Mouse (Mus musculus) cerebellum, postnatal 25 days (tissue): ENCODE data around the gene Spag6l.
"Not testable (repeated sequence)": the region's sequence is repeated elsewhere in the genome, so short reads cannot be mapped to it uniquely, and the experiment has no call there.

Experiments used
- DNase-seq, 2 experiments: peaks; one replicate each; pipeline ENCODE4 v3.0.0; 2021; ENCODE audit warnings: mixed read lengths in 2 of 2

Spag6l gene

DNA sequence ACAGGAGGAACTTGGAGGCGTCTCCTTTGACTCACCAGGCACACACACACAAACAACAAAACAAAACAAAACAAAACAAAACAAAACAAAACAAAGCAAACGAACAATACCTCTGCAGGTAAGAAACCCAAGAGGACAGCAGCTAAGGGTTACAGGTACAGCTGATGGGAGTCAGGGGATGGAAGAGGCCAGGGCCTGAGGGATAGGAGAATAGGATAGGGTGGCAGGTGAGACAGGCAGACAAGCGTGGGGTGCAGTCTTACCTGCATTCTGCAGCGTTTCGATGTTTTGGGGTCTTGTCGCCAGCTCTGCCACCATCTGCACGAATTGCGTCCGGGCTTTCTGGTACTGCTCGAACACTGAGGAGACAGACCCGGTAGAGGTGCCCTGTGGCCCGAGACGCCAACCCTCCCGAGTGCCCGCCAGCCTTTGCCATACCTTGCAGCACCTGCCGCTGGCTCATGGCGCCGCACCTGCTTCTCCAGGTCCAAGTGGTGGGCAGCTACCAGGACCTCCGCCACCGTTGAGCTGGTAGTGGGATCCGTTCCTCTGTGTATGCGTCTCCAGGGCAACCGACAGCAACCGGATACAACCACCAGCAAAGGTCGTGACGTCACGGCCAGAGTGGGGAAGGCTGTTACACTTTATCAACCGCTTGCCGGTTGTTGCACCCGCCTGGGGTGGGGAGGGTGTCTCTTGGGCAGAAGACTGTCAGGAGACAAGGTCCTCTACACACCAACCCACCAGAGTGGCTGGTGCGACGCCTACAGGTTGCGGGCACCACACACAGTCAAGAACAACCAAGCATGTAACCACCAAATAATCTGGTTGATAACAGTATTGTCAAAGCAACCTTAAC lies at the start of gene Spag6l:
Gene Spag6l (minus strand): TSS at position 700 of the 859 bp plus-strand sequence.
- peak; percentile 8 to 27 for DNase-seq

- DNase-seq, result no peak
These were observed 49.8 kb upstream of the Spag6l start for GRCm38 (mm10) chr16:16879025-16879424.

DNA sequence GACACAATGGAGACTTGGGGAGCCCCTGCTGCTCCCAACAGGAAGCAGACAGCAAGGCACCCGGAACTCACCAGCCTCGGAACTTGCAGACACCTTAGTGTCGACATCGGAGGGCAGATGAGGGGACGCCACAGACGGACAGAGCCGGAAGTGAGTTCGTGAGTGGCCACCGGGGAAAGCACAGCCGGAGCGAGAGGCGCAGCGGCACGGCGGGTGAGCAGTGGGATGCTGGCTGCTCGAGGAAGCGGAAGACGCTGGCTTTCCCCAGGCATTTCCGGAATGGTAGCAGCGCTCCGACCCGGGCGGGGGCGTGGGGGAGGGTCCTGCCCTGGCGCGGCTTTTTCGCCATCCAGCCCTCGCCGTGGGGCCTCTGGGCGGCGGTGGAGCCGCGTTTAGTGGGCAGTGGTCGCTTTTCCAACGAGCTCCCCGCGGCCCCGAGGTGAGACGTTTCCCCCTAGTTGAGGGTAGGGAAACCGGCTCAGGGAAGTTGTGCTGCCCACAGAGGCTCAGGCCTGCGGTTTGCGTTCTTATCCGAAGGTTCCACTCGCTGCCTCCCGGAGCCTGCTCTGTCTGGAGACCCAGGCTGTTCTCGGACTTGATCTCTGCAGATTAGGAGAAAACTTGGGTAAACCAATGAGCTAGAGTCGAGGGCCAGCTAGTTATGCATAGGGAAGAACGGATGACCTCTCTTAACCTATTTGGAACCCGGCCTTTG lies 41.5 kb upstream of the Spag6l start, which contains the start of the genes Top3b and Vpreb1:
Gene Top3b (plus strand): TSS at position 120 of the 715 bp plus-strand sequence.
Gene Vpreb1 (minus strand): TSS at position 227 of the 715 bp plus-strand sequence.
- DNase-seq, result peak; percentile 89 to 90

DNA sequence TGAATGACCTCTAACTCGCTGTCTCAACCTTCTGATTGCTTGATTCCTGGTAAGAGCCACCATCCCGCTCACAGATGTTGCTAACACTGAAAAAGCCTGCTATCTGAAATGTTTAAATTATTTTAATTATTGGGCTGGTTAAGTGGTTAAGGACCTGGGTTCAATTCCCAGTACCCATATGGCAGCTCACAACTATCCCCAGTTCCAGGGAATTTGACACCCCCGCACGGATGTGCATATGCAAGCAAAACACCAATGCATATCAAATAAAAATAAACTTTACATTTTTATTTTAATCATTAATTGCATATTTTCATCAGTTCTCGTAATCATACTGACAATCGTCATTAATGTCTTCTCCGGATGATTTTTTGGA lies 41.0 kb upstream of the Spag6l start:
- no peak for DNase-seq

GRCm38 (mm10) chr16:16865696-16866561 lies 36.7 kb upstream of the Spag6l start:
- no peak for DNase-seq

GRCm38 (mm10) chr16:16865217-16865616 lies 36.0 kb upstream of the Spag6l start:
- no peak for DNase-seq

DNA sequence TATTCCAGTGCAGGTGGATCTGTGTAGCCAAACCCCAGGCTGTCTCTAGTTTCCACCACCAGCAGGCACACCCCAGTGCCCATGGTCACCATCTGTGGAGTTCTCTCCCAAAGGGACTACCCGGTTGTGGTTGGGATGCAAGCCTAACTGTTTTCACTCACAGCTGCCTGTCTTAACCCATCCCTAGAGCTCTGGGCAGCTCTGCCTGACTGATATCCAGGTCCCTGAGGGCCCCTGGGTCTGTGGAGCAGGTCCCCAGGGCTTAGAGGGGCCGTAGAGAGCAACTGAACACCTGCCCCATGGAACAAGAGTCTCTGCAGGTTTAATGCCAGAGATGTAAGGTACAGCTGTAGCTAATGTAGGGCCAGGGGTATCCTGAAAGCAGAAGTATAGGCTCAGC lies 34.7 kb upstream of the Spag6l start, which contains the start of gene Igll1:
Gene Igll1 (minus strand): TSS at position 8 of the 400 bp plus-strand sequence.
- DNase-seq, result no peak

DNA sequence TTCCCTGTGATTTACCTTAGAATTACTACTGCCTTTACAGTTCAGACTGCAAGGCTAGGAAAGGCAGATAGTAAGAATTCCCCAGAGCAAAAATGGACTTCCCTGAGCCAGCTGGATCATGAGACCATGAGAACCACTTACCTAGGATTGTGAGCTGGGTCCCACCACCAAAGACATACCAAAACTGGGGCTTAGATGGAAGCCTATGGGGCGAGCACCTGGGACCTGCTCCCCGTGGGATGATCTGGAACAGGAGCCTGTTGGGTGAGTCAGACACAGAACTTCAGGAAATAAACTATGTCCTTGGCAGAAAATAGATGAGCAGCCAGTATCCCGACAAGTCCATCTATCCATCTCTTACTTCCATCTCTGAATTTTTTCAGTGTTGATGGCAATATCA lies 33.0 kb upstream of the Spag6l start:
- no peak for DNase-seq

- no peak for DNase-seq
These were observed 27.6 kb upstream of the Spag6l start for GRCm38 (mm10) chr16:16856731-16857476.

GRCm38 (mm10) chr16:16856054-16856453 lies 26.8 kb upstream of the Spag6l start:
- DNase-seq, result not testable (repeated sequence)

GRCm38 (mm10) chr16:16855541-16855940 lies 26.3 kb upstream of the Spag6l start:
- no peak for DNase-seq

GRCm38 (mm10) chr16:16854836-16855235 lies 25.6 kb upstream of the Spag6l start:
- peak in 1 of 2 experiments; percentile 31 for DNase-seq

- no peak for DNase-seq
These were observed 23.2 kb upstream of the Spag6l start for GRCm38 (mm10) chr16:16852411-16852810.

DNA sequence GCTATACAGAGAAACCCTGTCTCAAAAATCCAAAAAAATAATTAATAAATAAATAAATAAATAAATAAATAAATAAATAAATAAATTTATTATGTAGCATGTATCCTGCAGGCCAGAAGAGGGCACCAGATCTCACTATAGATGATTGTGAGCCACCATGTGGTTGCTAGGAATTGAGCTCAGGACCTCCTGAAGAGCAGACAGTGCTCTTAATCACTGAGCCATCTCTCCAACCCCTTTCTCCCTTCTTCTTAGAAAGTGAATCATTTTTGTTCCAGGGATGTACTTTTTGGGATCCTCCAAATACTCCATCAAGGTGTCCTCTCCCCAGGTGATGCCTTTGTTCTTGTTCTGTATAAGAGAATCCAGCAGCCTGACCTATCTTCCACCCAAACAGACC lies 19.9 kb upstream of the Spag6l start:
- DNase-seq, result no peak

DNA sequence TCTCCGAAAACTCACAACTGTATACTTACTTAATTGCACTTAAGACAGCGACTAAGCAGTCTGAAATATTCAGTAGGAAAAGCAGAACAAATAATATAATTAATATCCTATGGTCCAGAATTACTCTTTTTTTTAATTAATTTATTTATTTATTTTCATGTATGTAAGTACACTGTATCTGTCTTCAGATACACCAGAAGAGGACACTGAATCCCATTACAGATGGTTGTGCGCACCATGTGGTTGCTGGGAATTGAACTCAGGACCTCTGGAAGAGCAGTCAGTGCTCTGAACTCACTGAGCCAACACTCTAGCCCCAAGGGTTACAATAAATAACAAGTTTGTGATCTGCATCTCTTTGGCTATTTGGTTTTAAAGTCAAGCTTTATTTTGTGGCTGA lies 415 bp upstream of the Spag6l start:
- no peak for DNase-seq

DNA sequence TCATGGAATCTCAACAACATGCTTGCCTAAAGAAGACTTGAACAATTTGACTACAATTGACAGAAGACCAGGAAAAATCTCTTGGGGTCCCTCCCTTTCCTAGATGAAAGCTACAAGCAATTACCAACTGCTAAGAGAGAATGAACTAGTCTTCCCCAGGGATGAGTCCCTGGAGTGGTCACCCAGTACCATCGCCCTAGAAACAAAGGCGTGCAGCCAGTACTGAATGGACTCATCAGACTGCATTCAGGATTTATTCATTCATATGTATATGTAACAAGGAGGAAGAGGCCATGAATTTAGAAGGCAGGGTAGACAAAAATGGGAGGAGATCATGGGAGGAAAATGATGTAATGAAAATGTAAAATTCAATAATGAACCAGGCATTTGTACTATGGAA lies 3.0 kb downstream of the Spag6l start:
- DNase-seq, result no peak

GRCm38 (mm10) chr16:16825476-16825875 lies 3.8 kb downstream of the Spag6l start:
- DNase-seq, result no peak

- no peak for DNase-seq
These were observed 22.9 kb downstream of the Spag6l start for GRCm38 (mm10) chr16:16806325-16806724.
